ENCODE assay signal across 8 mouse cellular contexts in genomic region chr15:96684132-96684830, GRCm38 (mm10). TPM values are rescaled to one million over a fixed set of nuclear protein-coding genes. Genes with fewer than 3 reads are reported as not detected.
DNase-seq lines count a peak whose midpoint lies in the region; ATAC-seq and TF ChIP-seq lines count a peak whose summit lies in the region.

No protein-coding gene starts in this region.

- TF ChIP-seq CTCF in midbrain, postnatal 0 days (IDR thresholded peaks at IDR 0.05): peak; percentile 53
- TF ChIP-seq CTCF in lung, embryonic 14.5 days (IDR thresholded peaks at IDR 0.05; ENCODE audit: low read depth): 0 out of 2 replicates have a peak, but pooled peaks have one; percentile 15

- H3K27ac ChIP-seq in midbrain, postnatal 0 days (ENCODE audit: low read depth, low read length): no peak overlapping the region
- H3K27ac ChIP-seq in midbrain, embryonic 13.5 days: no peak overlapping the region
- peak overlapping the region; percentile 10; the same call in 1 of the 2 replicates for H3K27ac ChIP-seq in heart, embryonic 16.5 days (ENCODE audit: low read length)
- H3K27ac ChIP-seq in lung, embryonic 14.5 days (ENCODE audit: low read depth): no peak overlapping the region
- H3K27ac ChIP-seq in forebrain, embryonic 11.5 days (ENCODE audit: low read depth, low read length): no peak overlapping the region

- no peak overlapping the region for H3K4me3 ChIP-seq in midbrain, postnatal 0 days (ENCODE audit: low read depth, low read length)
- H3K4me3 ChIP-seq in midbrain, embryonic 13.5 days (replicated peaks): no peak overlapping the region
- peak overlapping the region; percentile 12; the same call in 1 of the 2 replicates for H3K4me3 ChIP-seq in heart, embryonic 16.5 days (ENCODE audit: low read length)
- H3K4me3 ChIP-seq in lung, embryonic 14.5 days (ENCODE audit: low read depth, low read length): no peak overlapping the region
- H3K4me3 ChIP-seq in forebrain, embryonic 11.5 days (ENCODE audit: low read depth, low read length): no peak overlapping the region

- no peaks in the 10 kb centered on the region for H3K4me1 ChIP-seq in midbrain, postnatal 0 days (ENCODE audit: insufficient read depth, low read length)
- no peaks in the 10 kb centered on the region for H3K4me1 ChIP-seq in midbrain, embryonic 13.5 days (replicated peaks)
- H3K4me1 ChIP-seq in heart, embryonic 16.5 days (ENCODE audit: control insufficient read depth, insufficient read depth, low read length): peaks cover 14% of the 10 kb centered on the region
- H3K4me1 ChIP-seq in lung, embryonic 14.5 days (ENCODE audit: insufficient read depth): no peaks in the 10 kb centered on the region
- 0 out of 2 replicates have a peak, but pooled peaks cover 2% of the 10 kb centered on the region for H3K4me1 ChIP-seq in forebrain, embryonic 11.5 days (replicated peaks; ENCODE audit: control insufficient read depth, insufficient read depth, low read length)

- H3K27me3 ChIP-seq in midbrain, postnatal 0 days (ENCODE audit: insufficient read depth, low read length): no peaks in the 10 kb centered on the region
- no peaks in the 10 kb centered on the region for H3K27me3 ChIP-seq in midbrain, embryonic 13.5 days
- no peaks in the 10 kb centered on the region for H3K27me3 ChIP-seq in heart, embryonic 16.5 days (ENCODE audit: control insufficient read depth, insufficient read depth, low read length)
- no peaks in the 10 kb centered on the region for H3K27me3 ChIP-seq in lung, embryonic 14.5 days (ENCODE audit: insufficient read depth, low read length)
- no peaks in the 10 kb centered on the region for H3K27me3 ChIP-seq in forebrain, embryonic 11.5 days (ENCODE audit: control insufficient read depth, insufficient read depth, low read length)

- no peak overlapping the region for H3K9ac ChIP-seq in midbrain, postnatal 0 days (replicated peaks; ENCODE audit: low read length, poor library complexity, severe bottlenecking)
- H3K9ac ChIP-seq in midbrain, embryonic 13.5 days (replicated peaks): no peak overlapping the region
- H3K9ac ChIP-seq in heart, embryonic 16.5 days (ENCODE audit: low read length): no peak overlapping the region
- H3K9ac ChIP-seq in lung, embryonic 14.5 days: no peak overlapping the region
- H3K9ac ChIP-seq in forebrain, embryonic 11.5 days (ENCODE audit: low read length): no peak overlapping the region

- no peak for ATAC-seq in midbrain, postnatal 0 days (ENCODE audit: low FRiP score)
- ATAC-seq in midbrain, embryonic 13.5 days: no peak
- no peak; the same call in 1 of the 2 replicates for ATAC-seq in heart, embryonic 16.5 days (replicated peaks; ENCODE audit: extremely low read depth, insufficient read depth, low FRiP score)
- no peak for ATAC-seq in lung, embryonic 14.5 days (ENCODE audit: insufficient read depth)
- ATAC-seq in forebrain, embryonic 11.5 days (replicated peaks; ENCODE audit: low FRiP score): no peak

- no peak overlapping the region for H3K4me2 ChIP-seq in midbrain, postnatal 0 days (ENCODE audit: low read depth, low read length, poor library complexity, severe bottlenecking)
- no peak overlapping the region for H3K4me2 ChIP-seq in midbrain, embryonic 13.5 days (replicated peaks)
- H3K4me2 ChIP-seq in heart, embryonic 16.5 days (ENCODE audit: low read depth, low read length): peak overlapping the region; percentile 44
- peak overlapping the region; percentile 29; the same call in 1 of the 2 replicates for H3K4me2 ChIP-seq in lung, embryonic 14.5 days
- no peak overlapping the region for H3K4me2 ChIP-seq in forebrain, embryonic 11.5 days (ENCODE audit: low read depth, low read length, severe bottlenecking)

- WGBS in midbrain, postnatal 0 days: 45% methylated on average over 11 of the region's 11 CpGs
- WGBS in midbrain, embryonic 13.5 days: 43% methylated on average over 11 of the region's 11 CpGs
- WGBS in heart, embryonic 16.5 days: 23% methylated on average over 11 of the region's 11 CpGs
- WGBS in lung, embryonic 14.5 days: 27% methylated on average over 11 of the region's 11 CpGs
- WGBS in forebrain, embryonic 11.5 days: 49% methylated on average over 11 of the region's 11 CpGs

- peak; percentile 74 for DNase-seq in adrenal gland, postnatal 14 days
- no peak for DNase-seq in adrenal gland, adult 18-20 months (ENCODE audit: low spot score in 2 of 2)
- DNase-seq in midbrain, postnatal 0 days (ENCODE audit: low spot score): peak; percentile 71
- peak; percentile 74 for DNase-seq in lung, embryonic 14.5 days
- DNase-seq in thymus, postnatal 14 days: peak; percentile 68
- no peak for DNase-seq in forebrain, embryonic 11.5 days (ENCODE audit: low spot score)

- no peaks in the 10 kb centered on the region for H3K9me3 ChIP-seq in midbrain, postnatal 0 days (ENCODE audit: low read length)
- H3K9me3 ChIP-seq in midbrain, embryonic 13.5 days: no peaks in the 10 kb centered on the region
- H3K9me3 ChIP-seq in heart, embryonic 16.5 days (replicated peaks; ENCODE audit: control insufficient read depth, low read length): no peaks in the 10 kb centered on the region
- H3K9me3 ChIP-seq in lung, embryonic 14.5 days (ENCODE audit: low read depth, low read length): no peaks in the 10 kb centered on the region
- H3K9me3 ChIP-seq in forebrain, embryonic 11.5 days (ENCODE audit: control insufficient read depth, low read length): no peaks in the 10 kb centered on the region

- H3K36me3 ChIP-seq in midbrain, postnatal 0 days (ENCODE audit: insufficient read depth, low read length): peaks cover 12% of the 10 kb centered on the region; the same call in 1 of the 2 replicates
- peaks cover 25% of the 10 kb centered on the region for H3K36me3 ChIP-seq in midbrain, embryonic 13.5 days
- peaks cover 18% of the 10 kb centered on the region for H3K36me3 ChIP-seq in heart, embryonic 16.5 days (ENCODE audit: control insufficient read depth, insufficient read depth)
- peaks cover 20% of the 10 kb centered on the region for H3K36me3 ChIP-seq in lung, embryonic 14.5 days (ENCODE audit: insufficient read depth)
- H3K36me3 ChIP-seq in forebrain, embryonic 11.5 days (ENCODE audit: control insufficient read depth, insufficient read depth, low read length): peaks cover 12% of the 10 kb centered on the region

RNA-seq across cellular contexts. Expression of gene Slc38a2, which starts 15.2 kb away (rescaled TPM):
- 145 and 167 TPM in 2 replicates for total RNA-seq in adrenal gland, postnatal 14 days (2021)
- 100 to 1,000 TPM; 103 to 210 TPM for total RNA-seq in adrenal gland, adult 18-20 months (2021)
- 90.9 and 96.1 TPM in 2 replicates for total RNA-seq in midbrain, postnatal 0 days (2014; rRNA removed)
- 71.3 and 79.4 TPM in 2 replicates for polyA plus RNA-seq in midbrain, postnatal 0 days (2015; fragmentation: Nextera tagmentation; extraction: Ambion mirVana)
- polyA plus RNA-seq in midbrain, embryonic 13.5 days (2015; fragmentation: Nextera tagmentation; extraction: Ambion mirVana): 149 and 152 TPM in 2 replicates
- polyA plus RNA-seq in heart, embryonic 16.5 days (2015; fragmentation: Nextera tagmentation; extraction: Ambion mirVana): 178 and 190 TPM in 2 replicates
- polyA plus RNA-seq in lung, embryonic 14.5 days (2014; fragmentation: Nextera tagmentation; extraction: Ambion mirVana): 174 and 182 TPM in 2 replicates
- 192 and 220 TPM in 2 replicates for polyA plus RNA-seq in forebrain, embryonic 11.5 days (2014; fragmentation: Nextera tagmentation; extraction: Ambion mirVana)

RNA-seq across cellular contexts. Expression of gene Slc38a1, which starts 41.6 kb away (rescaled TPM):
- total RNA-seq in adrenal gland, postnatal 14 days (2021): 43.1 and 51.9 TPM in 2 replicates
- total RNA-seq in adrenal gland, adult 18-20 months (2021): 10 to 100 TPM; 23.6 to 28.5 TPM
- total RNA-seq in midbrain, postnatal 0 days (2014; rRNA removed): 75.2 and 90.4 TPM in 2 replicates
- polyA plus RNA-seq in midbrain, postnatal 0 days (2015; fragmentation: Nextera tagmentation; extraction: Ambion mirVana): 76.1 and 91.2 TPM in 2 replicates
- polyA plus RNA-seq in midbrain, embryonic 13.5 days (2015; fragmentation: Nextera tagmentation; extraction: Ambion mirVana): 156 and 159 TPM in 2 replicates
- polyA plus RNA-seq in heart, embryonic 16.5 days (2015; fragmentation: Nextera tagmentation; extraction: Ambion mirVana): 70.7 and 71.2 TPM in 2 replicates
- 70.6 and 71.6 TPM in 2 replicates for polyA plus RNA-seq in lung, embryonic 14.5 days (2014; fragmentation: Nextera tagmentation; extraction: Ambion mirVana)
- polyA plus RNA-seq in forebrain, embryonic 11.5 days (2014; fragmentation: Nextera tagmentation; extraction: Ambion mirVana): 134 and 139 TPM in 2 replicates

Comparison
In these comparisons a context has a peak if more than half of its experiments do, and no peak if none do; other contexts are left out.
1. DNase-seq: peak in adrenal gland, postnatal 14 days (single experiment), midbrain, postnatal 0 days (single experiment), lung, embryonic 14.5 days (single experiment) and thymus, postnatal 14 days (single experiment); none in adrenal gland, adult 18-20 months (0 of 2) and forebrain, embryonic 11.5 days (single experiment).
2. H3K4me2 ChIP-seq: peak in heart, embryonic 16.5 days (single experiment) and lung, embryonic 14.5 days (single experiment); none in midbrain, postnatal 0 days (single experiment), midbrain, embryonic 13.5 days (single experiment) and forebrain, embryonic 11.5 days (single experiment).